Mouse (Mus musculus) gastrocnemius, postnatal 14 days (tissue): ENCODE data around the gene Nomo1. TPM values are rescaled to one million over a fixed set of nuclear protein-coding genes. Genes with fewer than 3 reads are reported as not detected.

ENCODE experiments used
- DNase-seq: peaks from one replicate; pipeline ENCODE4 v3.0.0; 2021; ENCODE audit warnings: mixed read lengths
- intact Hi-C: fragments of 180-260 bp; cut with DNase I; formaldehyde crosslinking; loops from one replicate; pipeline ENCODE4 v1.15.1; 2025; ENCODE audit warnings: low total_unique reads
- total RNA-seq, 2 experiments: library from RNA; stranded (reverse); gene quantifications; 2 replicates each; pipeline ENCODE4 v1.2.3; 2021

The Nomo1 gene
- total RNA-seq, 2 experiments from 2014 or later: 40.3 to 42.2 TPM

DNA sequence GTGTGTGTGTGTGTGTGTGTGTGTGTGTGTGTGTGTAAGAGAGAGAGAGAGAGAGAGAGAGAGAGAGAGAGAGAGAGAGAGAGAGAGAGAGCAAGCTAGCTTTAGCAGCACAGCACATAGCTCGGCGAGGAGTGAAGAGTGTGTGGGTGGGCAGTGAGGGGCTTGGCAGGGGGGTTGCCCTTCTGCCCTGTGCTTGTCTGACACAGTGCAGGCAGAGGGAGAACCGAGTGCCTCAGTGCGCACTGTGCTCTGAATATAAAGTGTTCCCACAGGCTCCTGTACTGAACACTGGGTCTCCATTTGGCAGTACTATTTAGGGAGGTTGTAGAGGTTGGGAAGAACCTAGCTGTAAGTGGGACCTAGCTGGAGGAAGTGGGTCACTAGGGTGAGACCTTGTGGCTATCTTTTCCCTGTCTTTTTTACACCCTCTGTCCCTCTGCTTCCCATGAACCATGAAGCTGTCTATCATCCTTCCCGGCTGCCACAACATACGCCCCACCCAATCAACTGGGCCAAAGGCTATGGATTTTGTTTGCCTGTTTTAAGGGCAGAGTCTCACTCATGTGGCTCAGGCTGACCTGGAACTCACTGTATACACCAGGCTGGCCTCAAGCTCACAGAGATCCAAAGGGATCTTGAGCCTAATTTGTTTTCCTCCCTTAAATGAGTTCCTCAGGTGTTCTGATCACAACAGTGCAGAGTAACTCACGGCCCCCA, 96.1 kb downstream of the Nomo1 start:
- no peak for DNase-seq
- intact Hi-C loops: no loop called here

DNA sequence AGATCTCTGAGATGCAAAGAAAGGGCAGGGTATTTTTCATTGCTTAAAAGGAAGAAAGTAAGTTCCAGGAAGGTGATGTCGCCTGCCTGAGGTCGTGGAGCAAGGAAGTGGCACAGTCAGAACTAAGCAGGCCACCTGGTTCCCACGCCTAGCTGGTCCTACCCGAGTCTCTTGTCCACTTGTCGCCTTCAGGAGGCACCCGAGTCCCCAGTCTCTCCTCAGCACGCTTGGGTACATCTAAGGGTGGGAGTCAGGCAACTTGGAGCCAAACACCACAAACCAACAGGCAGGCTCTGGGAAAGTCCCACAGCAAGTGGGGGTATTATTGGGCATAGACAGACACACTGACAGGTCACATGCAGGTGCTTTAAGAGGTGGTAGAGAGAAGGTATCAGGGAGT, 97.2 kb downstream of the Nomo1 start:
- intact Hi-C loops: no loop called here
- DNase-seq: no peak

DNA sequence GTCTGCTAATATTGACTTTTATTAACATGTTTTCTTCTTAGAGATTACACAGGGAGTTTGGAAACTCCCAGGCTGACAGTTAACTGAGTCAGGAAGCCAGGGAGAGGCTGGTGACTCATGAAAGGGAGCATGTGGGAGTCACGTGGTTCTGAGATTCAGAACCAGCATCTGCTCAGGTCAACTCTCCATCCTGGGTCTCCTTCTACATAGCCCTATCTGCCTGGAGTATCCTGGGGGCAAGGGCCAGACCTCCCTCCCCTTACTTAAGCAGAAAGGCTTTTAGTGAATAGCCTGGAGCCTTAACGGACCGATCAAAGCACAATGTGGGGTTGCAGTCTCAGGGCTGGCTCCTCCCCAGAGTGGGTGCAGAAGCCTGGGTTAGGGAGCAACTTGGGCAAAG, 97.8 kb downstream of the Nomo1 start:
- intact Hi-C loops: no loop called here

DNA sequence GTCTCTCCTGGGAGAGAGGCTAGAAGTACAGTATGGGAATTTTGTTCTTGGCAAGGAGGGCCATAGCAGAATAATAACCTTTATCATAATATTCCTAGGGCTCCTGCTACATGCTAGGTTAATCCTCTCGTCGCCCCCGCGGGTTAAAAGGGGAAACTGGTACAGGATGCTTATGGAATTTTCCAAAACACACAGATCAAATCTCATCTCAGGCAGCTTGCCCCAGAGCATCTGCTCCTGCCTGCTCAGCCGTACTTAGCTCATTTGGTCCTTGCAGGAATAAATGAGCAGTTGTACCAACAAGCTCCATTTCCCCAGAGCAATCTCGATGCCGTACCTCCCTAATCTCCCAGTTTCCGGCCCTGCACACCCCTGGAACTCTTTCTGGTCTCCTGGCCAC, 98.3 kb downstream of the Nomo1 start:
- no peak for DNase-seq
- intact Hi-C loops: no loop called here

More for the DNA sequence above, 97.8 kb downstream of the Nomo1 start:
- no peak for DNase-seq

DNA sequence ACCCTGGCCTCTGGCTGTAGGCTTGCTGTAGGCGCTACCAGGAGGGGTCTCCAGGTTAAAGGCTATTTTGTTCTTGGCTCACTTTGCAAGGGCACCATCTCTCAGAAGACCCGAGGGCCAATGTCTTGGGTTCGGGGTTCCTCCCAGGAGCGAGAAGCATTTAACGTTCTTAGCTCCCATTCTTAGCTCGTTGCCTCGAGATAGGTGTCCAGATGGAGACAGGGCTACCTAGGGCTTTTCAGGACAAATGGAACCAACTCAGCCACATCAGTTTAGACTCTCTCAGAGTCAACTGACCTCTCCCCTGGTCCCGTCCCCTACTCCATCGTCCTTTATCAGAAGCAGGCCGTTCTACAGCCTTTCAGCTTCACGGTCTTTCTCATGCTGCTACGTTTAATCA, 98.7 kb downstream of the Nomo1 start:
- DNase-seq: no peak
- intact Hi-C loops: no loop called here

Other genes starting within 250 kb of the Nomo1 start
- gene Lmtk3, start 250.0 kb upstream of the Nomo1 start, total RNA-seq: under 1 TPM; 0.11 to 0.39 TPM
- not detected for gene Sult2b1, start 249.0 kb upstream of the Nomo1 start, total RNA-seq
- gene Cyth2, start 219.1 kb upstream of the Nomo1 start, total RNA-seq: 10 to 100 TPM; 34.6 to 35.8 TPM
- gene Kcnj14, start 208.9 kb upstream of the Nomo1 start, total RNA-seq: under 1 TPM; 0.16 to 0.18 TPM
- 10 to 100 TPM; 10.5 to 16.5 TPM for gene Grwd1, start 202.8 kb upstream of the Nomo1 start, total RNA-seq
- gene Kdelr1, start 160.9 kb upstream of the Nomo1 start, total RNA-seq: 10 to 100 TPM; 64.2 to 68.5 TPM
- gene Grin2d, start 155.3 kb upstream of the Nomo1 start, total RNA-seq: under 1 TPM; 0.44 to 0.64 TPM
- under 1 TPM in 1 of 2 experiments, not detected in 1; 0.24 TPM for gene Syngr4, start 137.0 kb upstream of the Nomo1 start, total RNA-seq
- gene Tmem143, start 136.8 kb upstream of the Nomo1 start, total RNA-seq: 10 to 100 TPM; 49.2 to 61.0 TPM
- gene Emp3, start 112.3 kb upstream of the Nomo1 start, total RNA-seq: 10 to 100 TPM; 21.5 to 31.1 TPM
- gene Ccdc114, start 109.6 kb upstream of the Nomo1 start, total RNA-seq: under 1 TPM; 0.39 to 0.78 TPM
- under 1 TPM; 0.07 to 0.21 TPM for gene Abcc6, start 3.4 kb upstream of the Nomo1 start, total RNA-seq
- gene Kcnj11, start 67.1 kb downstream of the Nomo1 start, total RNA-seq: 10 to 100 TPM; 70.7 to 71.9 TPM
- 1 to 10 TPM; 3.5 to 4.6 TPM for gene Abcc8, start 146.3 kb downstream of the Nomo1 start, total RNA-seq
- gene Ush1c, start 204.8 kb downstream of the Nomo1 start, total RNA-seq: 1 to 10 TPM; 2.2 to 3.0 TPM
- under 1 TPM; 0.31 to 0.33 TPM for gene Otog, start 207.3 kb downstream of the Nomo1 start, total RNA-seq